Mouse (Mus musculus): ENCODE results near the gene Brip1. TPM values are rescaled to one million over a fixed set of nuclear protein-coding genes. Genes with fewer than 3 reads are reported as not detected.

Brip1 gene
- total RNA-seq, 2 experiments from 2014 or later: 1.7 to 2.5 TPM

DNA sequence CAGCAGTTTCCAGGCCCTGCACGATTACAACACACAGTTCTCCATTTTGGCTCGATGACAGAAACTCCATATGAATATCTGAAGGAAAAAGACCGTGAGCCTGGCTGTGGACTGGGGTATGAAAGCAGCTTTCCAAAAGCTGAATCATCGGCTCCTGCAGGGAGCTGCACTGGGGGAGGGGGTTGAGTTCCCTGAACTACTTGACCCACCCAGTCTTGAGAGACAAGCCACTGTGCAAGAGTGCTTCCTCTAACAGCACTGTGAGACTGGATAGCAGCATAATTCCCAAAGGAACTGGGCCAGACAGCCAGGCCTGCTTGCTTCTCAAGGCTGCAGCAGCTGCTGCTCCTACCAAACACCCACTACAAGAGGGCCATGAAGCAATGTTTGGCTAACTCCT is 178.6 kb downstream of the Brip1 start:
- DNase-seq: peak; percentile 13

DNA sequence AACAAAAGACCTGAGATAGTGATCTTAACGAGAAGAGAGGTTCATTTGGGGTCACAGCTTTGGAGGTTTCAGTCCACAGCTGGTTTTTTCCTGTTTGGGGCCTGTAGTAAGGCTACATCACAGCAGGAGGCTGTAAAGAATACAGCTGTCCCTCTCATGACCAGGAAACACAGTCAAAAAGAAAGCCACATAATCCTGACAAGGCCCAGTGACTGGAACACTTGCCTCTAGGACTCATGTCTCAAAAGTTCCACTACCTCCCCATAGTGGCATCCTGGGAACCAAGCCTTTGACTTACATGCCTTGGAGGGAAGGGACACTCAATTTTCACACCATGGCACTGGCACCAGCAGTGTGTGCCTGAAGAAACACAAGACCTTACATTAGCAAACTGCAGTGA is 181.0 kb downstream of the Brip1 start:
- DNase-seq: no peak

DNA sequence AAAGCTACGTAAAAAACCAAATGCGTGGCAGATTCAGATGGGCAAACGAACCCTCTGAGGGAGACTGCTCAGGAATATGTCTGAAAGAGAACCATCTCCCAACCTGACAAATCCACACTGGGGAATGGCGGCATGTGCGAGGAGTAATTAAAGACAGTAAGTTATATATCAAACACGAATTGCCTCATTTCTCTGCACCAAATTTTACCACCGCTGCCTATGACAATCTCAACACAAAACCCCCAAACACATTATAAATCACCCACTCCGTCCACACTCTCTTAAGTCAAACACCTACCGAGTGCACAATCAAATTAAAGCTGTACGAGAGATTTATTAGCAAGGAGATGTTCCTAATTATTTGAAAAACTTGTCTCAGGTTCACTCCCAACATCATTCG is 184.8 kb downstream of the Brip1 start:
- DNase-seq: no peak

DNA sequence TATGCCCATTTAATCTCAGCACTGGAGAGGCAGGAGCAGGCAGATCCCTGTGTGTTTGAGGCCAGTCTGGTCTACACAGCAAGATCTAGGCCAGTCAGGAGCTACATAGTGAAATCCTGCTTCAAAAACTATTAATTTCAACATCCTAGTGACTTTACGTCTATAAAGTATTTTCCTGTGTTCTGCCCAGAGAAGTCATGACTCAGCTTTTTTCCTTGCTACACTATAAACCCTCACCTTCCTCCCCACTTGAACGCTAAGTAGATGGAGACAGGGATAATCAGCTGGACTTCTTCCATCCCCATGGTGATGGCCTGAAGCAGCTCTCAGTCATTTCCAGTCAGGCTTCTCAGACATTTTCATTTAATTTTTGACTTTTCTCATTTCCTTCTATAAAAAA is 187.9 kb downstream of the Brip1 start:
- no peak for DNase-seq

DNA sequence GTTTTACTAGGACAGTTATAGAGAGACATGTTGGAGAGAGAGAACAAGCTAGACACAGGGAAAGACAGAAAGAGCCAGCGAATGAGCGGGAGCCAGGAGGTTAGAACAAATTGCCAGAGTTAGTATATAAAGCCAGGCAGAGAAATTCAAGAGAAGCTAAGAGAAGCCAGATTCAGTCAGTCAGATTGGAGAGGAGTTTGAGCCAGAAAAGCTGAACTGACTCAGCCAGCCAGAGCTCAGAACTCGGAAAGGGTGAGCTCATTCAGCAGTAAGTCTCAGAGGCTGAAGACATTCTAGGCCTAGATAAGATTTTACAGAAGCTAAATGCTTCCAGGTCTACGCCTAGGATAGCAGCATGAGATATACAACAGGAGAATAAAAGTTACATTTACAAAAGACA is 190.5 kb downstream of the Brip1 start:
- DNase-seq: no peak

DNA sequence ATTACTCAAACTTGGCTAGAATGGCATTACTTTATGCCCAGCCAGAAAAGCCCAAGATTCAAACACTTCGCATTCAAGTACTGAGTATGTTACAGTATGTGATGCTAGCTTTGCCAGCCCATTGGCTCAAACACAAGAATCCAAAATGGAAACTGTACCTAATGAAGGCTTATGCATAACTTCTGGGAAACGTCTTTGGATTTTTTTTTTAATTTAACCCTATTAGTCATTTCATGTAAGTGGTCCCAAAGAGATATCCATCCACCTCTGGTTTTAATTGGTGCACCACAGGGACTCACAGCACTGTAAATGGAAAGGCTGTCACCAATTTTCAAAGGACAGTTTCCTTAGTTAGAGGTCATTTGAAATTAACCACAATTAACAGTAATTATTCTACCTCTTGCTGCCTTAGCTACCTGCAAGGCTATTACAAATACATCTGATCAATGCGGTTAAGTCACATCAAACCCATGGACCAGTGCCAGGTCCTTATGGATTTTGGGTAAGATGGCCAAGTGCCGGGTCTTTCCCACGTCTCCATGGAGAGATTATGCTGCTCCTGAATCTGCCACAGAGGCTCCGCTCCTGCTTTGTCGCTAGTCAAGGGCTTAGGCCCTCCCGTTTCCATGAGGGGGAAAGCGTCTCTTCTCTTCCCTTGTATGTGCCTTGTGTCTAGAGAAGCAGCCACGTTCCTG is 192.6 kb downstream of the Brip1 start:
- no peak for DNase-seq

Other genes starting within 250 kb of the Brip1 start
- gene Ints2, start 56.4 kb upstream of the Brip1 start, total RNA-seq (2021): 1 to 10 TPM; 7.4 to 7.7 TPM
- gene Med13, start 156.4 kb upstream of the Brip1 start, total RNA-seq (2021): 10 to 100 TPM; 42.2 to 47.1 TPM

Measured in gastrocnemius, postnatal 10 days (tissue).